Mouse (Mus musculus): ENCODE measurements around the gene Abat.

DNA sequence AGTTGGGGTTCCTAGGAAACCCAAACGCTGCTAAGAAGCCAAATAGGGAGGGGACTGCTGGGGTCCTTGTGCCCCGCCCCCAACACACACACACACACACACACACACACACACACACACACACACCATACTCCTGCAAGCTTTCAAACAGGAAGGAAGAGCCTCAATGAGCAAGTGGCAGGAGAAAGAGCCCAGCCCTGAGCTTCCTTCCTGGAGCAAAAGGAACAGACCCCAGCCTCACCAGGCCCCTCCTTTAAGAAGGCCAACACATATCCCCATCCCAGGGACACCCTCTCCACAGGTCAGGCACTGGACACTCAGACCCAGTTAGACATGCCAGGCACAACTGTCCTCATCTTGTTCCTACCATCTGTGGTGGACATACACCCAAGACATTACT is 149.8 kb downstream of the Abat start:
- TF ChIP-seq CTCF (IDR thresholded peaks at IDR 0.05; ENCODE audit: borderline replicate concordance, control insufficient read depth, extremely low read depth, insufficient read depth, low read length, poor library complexity) (no peak), POLR2A (IDR thresholded peaks at IDR 0.05; ENCODE audit: control insufficient read depth, extremely low read depth, insufficient read depth, low read length, poor library complexity) (no peak)

All from thymus, adult 2 months (tissue).